Mouse (Mus musculus): ENCODE measurements around the gene Nop9. TPM values are rescaled to one million over a fixed set of nuclear protein-coding genes. Genes with fewer than 3 reads are reported as not detected.
A peak's percentile ranks its signal among the peaks of the same experiment; 100 is the strongest.
"Not testable (repeated sequence)": the region's sequence is repeated elsewhere in the genome, so short reads cannot be mapped to it uniquely, and the experiment has no call there.

The Nop9 gene
- polyA plus RNA-seq, 1 experiment from 2014 or later: 16.2 TPM

DNA sequence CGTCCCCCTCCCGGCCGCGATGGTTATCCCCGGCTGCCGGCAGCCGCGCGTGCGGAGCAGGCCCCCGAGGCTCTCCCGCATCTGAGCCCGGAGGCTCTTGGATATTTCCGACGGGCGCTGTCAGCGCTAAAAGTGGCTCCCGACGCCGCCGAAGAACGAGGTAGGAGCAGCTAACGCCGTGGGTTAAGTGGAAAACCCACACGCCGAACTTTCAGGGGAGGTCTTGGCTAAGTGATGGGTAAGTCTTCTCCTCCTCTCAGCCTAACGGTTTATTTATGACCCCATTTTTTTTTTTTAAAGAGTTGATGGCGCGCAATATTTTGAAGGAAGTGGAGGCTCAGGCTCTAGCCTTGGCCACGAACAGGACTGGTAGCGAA is 356 bp downstream of the Nop9 start:
- Histone ChIP-seq H3K36me3 (ENCODE audit: insufficient read depth, low read length) (peaks cover 26% of the 10 kb centered on the region), H3K27ac (ENCODE audit: low read length) (peak overlapping the region; percentile 57), H3K9me3 (ENCODE audit: low read length) (no peaks in the 10 kb centered on the region), H3K9ac (replicated peaks; ENCODE audit: low read depth) (peak overlapping the region; percentile 66), H3K4me1 (ENCODE audit: insufficient read depth, low read depth, low read length) (peaks cover 9% of the 10 kb centered on the region; the same call in 1 of the 2 replicates), H3K27me3 (replicated peaks; ENCODE audit: insufficient read depth, low read length) (no peaks in the 10 kb centered on the region), H3K4me3 (ENCODE audit: low read depth, low read length) (peak overlapping the region; percentile 88), H3K4me2 (replicated peaks; ENCODE audit: low read depth, low read length) (peak overlapping the region; percentile 84)
- WGBS: under 1% methylated on average over 31 of the region's 31 CpGs
- ATAC-seq: no peak
- TF ChIP-seq EP300 (IDR thresholded peaks at IDR 0.05): no peak
- TF ChIP-seq CTCF (IDR thresholded peaks at IDR 0.05): no peak
- DNase-seq (ENCODE audit: low spot score): no peak

GRCm38 (mm10) chr14:55747051-55747847 is 1.8 kb downstream of the Nop9 start:
- TF ChIP-seq CTCF (IDR thresholded peaks at IDR 0.05) (0 out of 2 replicates have a peak, but pooled peaks have one; percentile 8), EP300 (IDR thresholded peaks at IDR 0.05) (no peak)
- DNase-seq (ENCODE audit: low spot score) (no peak), ATAC-seq (no peak)
- WGBS: 89% methylated on average over 10 of the region's 10 CpGs
- Histone ChIP-seq H3K4me1 (ENCODE audit: insufficient read depth, low read depth, low read length) (peaks cover 9% of the 10 kb centered on the region; the same call in 1 of the 2 replicates), H3K27me3 (replicated peaks; ENCODE audit: insufficient read depth, low read length) (no peaks in the 10 kb centered on the region), H3K4me3 (ENCODE audit: low read depth, low read length) (no peak overlapping the region), H3K27ac (ENCODE audit: low read length) (no peak overlapping the region), H3K4me2 (replicated peaks; ENCODE audit: low read depth, low read length) (peak overlapping the region; percentile 84; the same call in 1 of the 2 replicates), H3K36me3 (ENCODE audit: insufficient read depth, low read length) (peaks cover 34% of the 10 kb centered on the region), H3K9ac (replicated peaks; ENCODE audit: low read depth) (no peak overlapping the region), H3K9me3 (ENCODE audit: low read length) (no peaks in the 10 kb centered on the region)

GRCm38 (mm10) chr14:55757566-55757965 is 12.1 kb downstream of the Nop9 start:
- H3K4me3 ChIP-seq (ENCODE audit: low read depth, low read length): no peak overlapping the region
- no peak overlapping the region for H3K4me2 ChIP-seq (replicated peaks; ENCODE audit: low read depth, low read length)
- peaks cover 25% of the 10 kb centered on the region for H3K36me3 ChIP-seq (ENCODE audit: insufficient read depth, low read length)
- H3K9me3 ChIP-seq (ENCODE audit: low read length): no peaks in the 10 kb centered on the region
- H3K27ac ChIP-seq (ENCODE audit: low read length): no peak overlapping the region
- WGBS: 64% methylated on average over 6 of the region's 6 CpGs
- no peak overlapping the region for H3K9ac ChIP-seq (replicated peaks; ENCODE audit: low read depth)
- peaks cover 3% of the 10 kb centered on the region; the same call in 1 of the 2 replicates for H3K4me1 ChIP-seq (ENCODE audit: insufficient read depth, low read depth, low read length)
- DNase-seq (ENCODE audit: low spot score) (no peak), ATAC-seq (no peak)
- 0 out of 2 replicates have a peak, but pooled peaks cover 3% of the 10 kb centered on the region for H3K27me3 ChIP-seq (replicated peaks; ENCODE audit: insufficient read depth, low read length)
- TF ChIP-seq EP300 (IDR thresholded peaks at IDR 0.05): no peak
- TF ChIP-seq CTCF (IDR thresholded peaks at IDR 0.05): no peak

DNA sequence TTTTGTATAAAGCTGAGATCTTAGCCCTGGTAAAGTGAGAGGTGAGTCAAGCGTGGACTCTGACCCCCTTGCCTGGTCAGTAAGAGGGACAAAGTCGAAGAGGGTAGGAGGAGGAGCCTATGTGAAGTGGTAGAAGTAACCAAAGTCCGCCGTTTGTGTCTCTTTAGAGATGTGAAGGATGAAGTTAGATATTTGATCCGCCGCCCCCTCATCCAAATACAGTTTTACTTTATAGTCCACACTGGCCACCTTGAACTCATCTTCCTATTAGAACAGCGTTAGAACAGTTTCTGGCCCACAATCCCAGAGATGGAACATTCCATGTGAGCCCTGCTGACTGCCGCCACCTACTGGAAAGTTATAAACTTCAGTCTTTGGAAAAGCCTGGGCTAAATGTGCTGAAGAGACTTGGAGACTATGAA is 12.9 kb downstream of the Nop9 start, which contains the start of gene Cideb:
Gene Cideb (minus strand): TSS at position 96 of the 422 bp plus-strand sequence.
- Histone ChIP-seq H3K27me3 (replicated peaks; ENCODE audit: insufficient read depth, low read length) (0 out of 2 replicates have a peak, but pooled peaks cover 3% of the 10 kb centered on the region), H3K4me2 (replicated peaks; ENCODE audit: low read depth, low read length) (peak within 1 kb of the TSS; percentile 30; the same call in 1 of the 2 replicates), H3K36me3 (ENCODE audit: insufficient read depth, low read length) (peaks cover 17% of the 10 kb centered on the region), H3K4me3 (ENCODE audit: low read depth, low read length) (no peak within 1 kb of the TSS), H3K9ac (replicated peaks; ENCODE audit: low read depth) (no peak within 1 kb of the TSS), H3K9me3 (ENCODE audit: low read length) (no peaks in the 10 kb centered on the region), H3K27ac (ENCODE audit: low read length) (no peak within 1 kb of the TSS), H3K4me1 (ENCODE audit: insufficient read depth, low read depth, low read length) (peaks cover 3% of the 10 kb centered on the region; the same call in 1 of the 2 replicates)
- WGBS: 15% methylated on average over 8 of the region's 8 CpGs
- DNase-seq (ENCODE audit: low spot score): peak; percentile 80
- ATAC-seq: no peak
- TF ChIP-seq CTCF (IDR thresholded peaks at IDR 0.05) (peak; percentile 85), EP300 (IDR thresholded peaks at IDR 0.05) (no peak)

DNA sequence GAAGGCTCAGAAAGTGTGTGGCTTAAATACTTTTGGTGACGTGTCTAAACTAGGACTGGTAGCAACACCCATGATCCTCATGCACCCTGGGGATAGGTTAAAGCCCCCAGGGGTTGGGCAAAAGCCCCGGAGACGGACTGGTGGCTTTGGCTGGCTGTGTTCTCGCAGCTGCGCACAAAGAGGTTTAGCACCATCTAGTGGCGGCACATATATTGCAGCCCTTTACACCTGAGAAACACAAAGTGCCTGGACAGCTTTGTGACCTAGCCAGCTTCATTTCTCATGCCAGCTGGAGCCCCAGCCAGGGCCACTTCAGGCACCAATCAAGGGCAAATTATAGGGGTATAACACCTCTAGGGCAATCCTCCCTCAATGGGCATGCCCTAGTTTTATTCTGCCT is 14.7 kb downstream of the Nop9 start:
- H3K9me3 ChIP-seq (ENCODE audit: low read length); H3K36me3 ChIP-seq (ENCODE audit: insufficient read depth, low read length); H3K9ac ChIP-seq (replicated peaks; ENCODE audit: low read depth); H3K4me1 ChIP-seq (ENCODE audit: insufficient read depth, low read depth, low read length); H3K4me3 ChIP-seq (ENCODE audit: low read depth, low read length); H3K27me3 ChIP-seq (replicated peaks; ENCODE audit: insufficient read depth, low read length); H3K27ac ChIP-seq (ENCODE audit: low read length): not testable (repeated sequence)
- peak; percentile 83 for TF ChIP-seq CTCF (IDR thresholded peaks at IDR 0.05)
- H3K4me2 ChIP-seq (replicated peaks; ENCODE audit: low read depth, low read length): peak overlapping the region; percentile 48
- WGBS: under 1% methylated on average over 6 of the region's 6 CpGs
- ATAC-seq: peak; percentile 10; the same call in 1 of the 2 replicates
- DNase-seq (ENCODE audit: low spot score): peak; percentile 83

DNA sequence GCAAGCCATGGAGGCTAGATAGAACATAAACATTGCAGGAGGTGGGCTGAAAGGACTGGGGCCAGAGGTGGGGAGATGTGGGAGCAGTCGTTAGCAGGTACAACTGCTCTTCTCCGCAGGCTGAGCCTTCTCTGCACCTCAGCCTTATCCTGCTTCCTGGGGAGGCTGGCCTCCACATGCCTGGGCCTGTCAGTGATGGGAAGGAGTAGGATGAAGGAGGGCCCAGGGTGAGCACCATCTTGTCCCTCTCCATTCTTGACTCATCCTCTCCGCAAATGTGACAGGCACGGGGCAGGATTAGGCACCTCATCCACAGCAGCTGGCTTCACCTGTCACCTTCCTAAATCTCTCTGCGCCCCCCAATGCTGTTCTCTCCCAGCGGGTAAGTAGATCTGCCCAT is 15.7 kb downstream of the Nop9 start, which contains the start of gene Ltb4r2:
Gene Ltb4r2 (plus strand): TSS at position 266 of the 400 bp plus-strand sequence.
- Histone ChIP-seq H3K4me1 (ENCODE audit: insufficient read depth, low read depth, low read length) (peaks cover 3% of the 10 kb centered on the region; the same call in 1 of the 2 replicates), H3K9me3 (ENCODE audit: low read length) (no peaks in the 10 kb centered on the region), H3K9ac (replicated peaks; ENCODE audit: low read depth) (peak within 1 kb of the TSS; percentile 36), H3K36me3 (ENCODE audit: insufficient read depth, low read length) (no peaks in the 10 kb centered on the region), H3K27ac (ENCODE audit: low read length) (peak within 1 kb of the TSS; percentile 82), H3K27me3 (replicated peaks; ENCODE audit: insufficient read depth, low read length) (0 out of 2 replicates have a peak, but pooled peaks cover 3% of the 10 kb centered on the region), H3K4me2 (replicated peaks; ENCODE audit: low read depth, low read length) (peak within 1 kb of the TSS; percentile 88), H3K4me3 (ENCODE audit: low read depth, low read length) (peak within 1 kb of the TSS; percentile 48)
- 87% methylated on average over 6 of the region's 6 CpGs for WGBS
- TF ChIP-seq CTCF (IDR thresholded peaks at IDR 0.05) (no peak), EP300 (IDR thresholded peaks at IDR 0.05) (no peak)
- no peak for DNase-seq (ENCODE audit: low spot score)
- no peak for ATAC-seq

All from lung, postnatal 0 days (tissue).